Mouse (Mus musculus): ENCODE measurements at regions not wholly inside any gene's neighbourhood (a gene's known extent, or its start where the extent isn't known, plus 50 kb on each side); places are given as distances from the start of the nearest gene placed in this dataset.
A peak's percentile ranks its signal among the peaks of the same experiment; 100 is the strongest.

- peak; percentile 43 for DNase-seq
Observed at GRCm38 (mm10) chr13:46350075-46350747, 68.0 kb upstream of the Rbm24 start.

GRCm38 (mm10) chr13:46355306-46355705, 62.9 kb upstream of the Rbm24 start:
- no peak for DNase-seq

DNA sequence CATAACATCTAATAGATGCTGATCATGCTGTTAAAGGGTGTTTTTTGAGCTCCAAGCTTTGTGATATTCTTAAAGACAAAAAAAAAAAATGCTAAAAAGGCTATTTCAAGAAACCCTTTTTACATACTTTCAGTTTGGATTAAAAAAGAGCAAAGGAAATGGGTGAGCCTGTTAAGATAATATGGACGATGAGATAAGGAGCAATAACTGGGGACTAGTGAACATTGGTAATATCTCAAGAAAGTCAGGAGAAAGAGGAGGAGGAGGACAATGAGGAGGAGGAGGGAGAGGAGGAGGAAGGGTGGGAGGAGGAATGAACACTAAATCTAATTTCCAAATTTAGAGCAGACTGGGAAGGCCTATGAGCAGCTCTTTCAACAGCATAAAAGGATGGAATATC, 62.3 kb upstream of the Rbm24 start:
- DNase-seq = no peak

- DNase-seq = no peak
Observed at GRCm38 (mm10) chr13:46357037-46357436, 61.2 kb upstream of the Rbm24 start.

DNA sequence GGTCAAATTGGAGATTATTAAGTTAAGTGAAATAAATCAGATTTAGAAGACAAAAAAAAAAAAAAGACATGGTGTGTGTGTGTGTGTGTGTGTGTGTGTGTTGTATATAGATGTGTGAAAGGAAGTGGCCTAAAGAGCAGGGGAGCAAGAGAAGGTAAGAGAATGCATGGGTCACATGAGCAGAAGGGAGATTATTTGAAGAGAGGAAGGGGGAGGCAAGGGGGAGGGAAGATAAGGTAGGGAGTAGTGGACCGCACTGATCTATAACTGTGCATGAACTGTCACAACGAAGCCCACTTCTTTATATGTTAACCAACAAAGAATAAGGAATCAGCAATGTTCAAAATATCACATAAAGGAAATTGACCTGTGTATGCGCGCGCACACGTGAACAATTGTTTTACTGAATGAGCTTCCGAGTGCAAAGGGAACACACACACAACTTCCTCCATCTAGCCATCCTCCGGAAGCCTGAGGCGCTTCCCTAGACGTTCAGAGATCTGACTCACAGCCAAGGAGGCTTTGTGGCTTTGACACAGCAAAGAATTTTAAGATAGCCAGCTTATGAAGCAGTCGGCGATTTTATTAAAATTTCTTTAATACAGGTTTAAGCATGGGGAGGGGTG, 57.6 kb upstream of the Rbm24 start:
- DNase-seq = no peak

GRCm38 (mm10) chr13:46363456-46364201, 54.6 kb upstream of the Rbm24 start:
- no peak for DNase-seq

DNA sequence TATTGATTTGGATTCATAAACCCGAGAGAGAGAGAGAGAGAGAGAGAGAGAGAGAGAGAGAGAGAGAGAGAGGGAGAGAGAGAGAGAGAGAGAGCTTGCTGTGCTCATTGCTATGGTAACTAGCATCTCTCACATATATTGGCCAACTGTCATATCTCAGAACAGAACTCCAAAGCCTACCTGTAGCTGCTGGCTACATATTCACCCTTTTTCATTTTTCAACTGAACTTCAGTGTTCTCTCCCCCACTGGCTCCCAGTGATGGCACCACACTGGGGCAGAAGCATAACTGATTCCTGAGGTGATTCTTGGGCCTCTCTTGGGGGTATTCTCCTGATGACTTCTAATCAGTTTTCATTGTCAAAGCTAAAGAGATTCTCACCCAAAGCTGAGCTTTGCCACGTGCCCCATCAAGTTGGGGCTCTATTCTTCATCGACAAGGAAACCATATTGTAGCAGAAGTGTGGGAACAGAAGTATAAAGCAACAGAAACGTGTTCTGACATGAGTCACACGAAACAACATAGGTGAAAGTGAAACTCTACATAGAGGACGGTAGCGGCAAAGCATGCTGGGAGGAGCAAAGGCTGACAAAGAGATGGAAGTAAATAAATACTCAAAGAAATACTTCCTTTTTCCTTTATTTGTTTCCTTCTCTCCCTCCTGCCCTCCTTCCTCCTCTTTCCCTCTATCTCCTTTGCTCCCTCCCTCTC, 53.9 kb upstream of the Rbm24 start:
- no peak for DNase-seq

- no peak for DNase-seq
Observed at GRCm38 (mm10) chr13:46365292-46365691, 52.9 kb upstream of the Rbm24 start.

Data from right cerebral cortex, postnatal 14 days (tissue).